Mouse (Mus musculus): Measurements from ENCODE around the gene Gm38392. TPM values are rescaled to one million over a fixed set of nuclear protein-coding genes. Genes with fewer than 3 reads are reported as not detected.
A peak's percentile ranks its signal among the peaks of the same experiment; 100 is the strongest.
"Not testable (repeated sequence)": the region's sequence is repeated elsewhere in the genome, so short reads cannot be mapped to it uniquely, and the experiment has no call there.

The Gm38392 gene
- polyA plus RNA-seq, 1 experiment from 2014 or later: 1.4 TPM

GRCm38 (mm10) chr3:88299172-88299571, 12.2 kb upstream of the Gm38392 start:
- Histone ChIP-seq H3K9me3 (ENCODE audit: control insufficient read depth, low read length) (no peaks in the 10 kb centered on the region), H3K9ac (ENCODE audit: low read depth, low read length) (no peak overlapping the region), H3K4me2 (peak overlapping the region; percentile 80), H3K27me3 (replicated peaks; ENCODE audit: control insufficient read depth, insufficient read depth, low read length) (no peaks in the 10 kb centered on the region), H3K27ac (ENCODE audit: low read depth, low read length) (no peak overlapping the region), H3K36me3 (ENCODE audit: control insufficient read depth, insufficient read depth, low read length) (peaks cover 41% of the 10 kb centered on the region), H3K4me3 (ENCODE audit: low read depth, low read length) (peak overlapping the region; percentile 81; the same call in 1 of the 2 replicates), H3K4me1 (replicated peaks; ENCODE audit: control insufficient read depth, insufficient read depth, low read length) (peaks cover 17% of the 10 kb centered on the region)
- ATAC-seq (replicated peaks; ENCODE audit: low FRiP score) (no peak), DNase-seq (ENCODE audit: low spot score) (no peak)
- 45% methylated on average over 1 of the region's 1 CpGs for WGBS

- H3K4me1 ChIP-seq (replicated peaks; ENCODE audit: control insufficient read depth, insufficient read depth, low read length): peaks cover 17% of the 10 kb centered on the region
- peak overlapping the region; percentile 92 for H3K9ac ChIP-seq (ENCODE audit: low read depth, low read length)
- H3K36me3 ChIP-seq (ENCODE audit: control insufficient read depth, insufficient read depth, low read length): peaks cover 27% of the 10 kb centered on the region
- DNase-seq (ENCODE audit: low spot score) (no peak), ATAC-seq (replicated peaks; ENCODE audit: low FRiP score) (no peak)
- H3K27me3 ChIP-seq (replicated peaks; ENCODE audit: control insufficient read depth, insufficient read depth, low read length): no peaks in the 10 kb centered on the region
- peak overlapping the region; percentile 80 for H3K4me2 ChIP-seq
- H3K27ac ChIP-seq (ENCODE audit: low read depth, low read length): peak overlapping the region; percentile 88
- 0% methylated on average over 30 of the region's 30 CpGs for WGBS
- no peaks in the 10 kb centered on the region for H3K9me3 ChIP-seq (ENCODE audit: control insufficient read depth, low read length)
- peak overlapping the region; percentile 81 for H3K4me3 ChIP-seq (ENCODE audit: low read depth, low read length)
Observed at GRCm38 (mm10) chr3:88297321-88297851, 10.4 kb upstream of the Gm38392 start.

- Histone ChIP-seq H3K36me3 (ENCODE audit: control insufficient read depth, insufficient read depth, low read length) (peaks cover 23% of the 10 kb centered on the region), H3K27ac (ENCODE audit: low read depth, low read length) (peak within 1 kb of the TSS; percentile 88), H3K27me3 (replicated peaks; ENCODE audit: control insufficient read depth, insufficient read depth, low read length) (no peaks in the 10 kb centered on the region), H3K9ac (ENCODE audit: low read depth, low read length) (peak within 1 kb of the TSS; percentile 92), H3K9me3 (ENCODE audit: control insufficient read depth, low read length) (no peaks in the 10 kb centered on the region), H3K4me3 (ENCODE audit: low read depth, low read length) (peak within 1 kb of the TSS; percentile 81), H3K4me2 (peak within 1 kb of the TSS; percentile 80), H3K4me1 (replicated peaks; ENCODE audit: control insufficient read depth, insufficient read depth, low read length) (peaks cover 17% of the 10 kb centered on the region)
- ATAC-seq (replicated peaks; ENCODE audit: low FRiP score) (peak; percentile 99), DNase-seq (ENCODE audit: low spot score) (peak; percentile 90)
- under 1% methylated on average over 44 of the region's 44 CpGs for WGBS
Observed at GRCm38 (mm10) chr3:88296561-88297318, 9.7 kb upstream of the Gm38392 start, which contains the start of the genes Tsacc and Cct3. Gene Tsacc, minus strand, starts transcription at chr3:88296999. Gene Cct3, plus strand, starts transcription at chr3:88297116.

- H3K4me2 ChIP-seq: peak overlapping the region; percentile 67
- WGBS: 2% methylated on average over 12 of the region's 12 CpGs
- ATAC-seq (replicated peaks; ENCODE audit: low FRiP score): 0 out of 2 replicates have a peak, but pooled peaks have one; percentile 11
- peak overlapping the region; percentile 88 for H3K27ac ChIP-seq (ENCODE audit: low read depth, low read length)
- peak overlapping the region; percentile 81 for H3K4me3 ChIP-seq (ENCODE audit: low read depth, low read length)
- peaks cover 17% of the 10 kb centered on the region for H3K4me1 ChIP-seq (replicated peaks; ENCODE audit: control insufficient read depth, insufficient read depth, low read length)
- no peaks in the 10 kb centered on the region for H3K27me3 ChIP-seq (replicated peaks; ENCODE audit: control insufficient read depth, insufficient read depth, low read length)
- H3K36me3 ChIP-seq (ENCODE audit: control insufficient read depth, insufficient read depth, low read length): peaks cover 20% of the 10 kb centered on the region
- H3K9me3 ChIP-seq (ENCODE audit: control insufficient read depth, low read length): no peaks in the 10 kb centered on the region
- no peak for DNase-seq (ENCODE audit: low spot score)
- H3K9ac ChIP-seq (ENCODE audit: low read depth, low read length): peak overlapping the region; percentile 92
Observed at GRCm38 (mm10) chr3:88296110-88296560, 9.1 kb upstream of the Gm38392 start.

GRCm38 (mm10) chr3:88295272-88295671, 8.3 kb upstream of the Gm38392 start:
- not testable (repeated sequence) for H3K9ac ChIP-seq (ENCODE audit: low read depth, low read length); H3K27me3 ChIP-seq (replicated peaks; ENCODE audit: control insufficient read depth, insufficient read depth, low read length); DNase-seq (ENCODE audit: low spot score); H3K9me3 ChIP-seq (ENCODE audit: control insufficient read depth, low read length); ATAC-seq (replicated peaks; ENCODE audit: low FRiP score); H3K27ac ChIP-seq (ENCODE audit: low read depth, low read length)
- Histone ChIP-seq H3K4me2 (peak overlapping the region; percentile 67), H3K4me1 (replicated peaks; ENCODE audit: control insufficient read depth, insufficient read depth, low read length) (peaks cover 17% of the 10 kb centered on the region), H3K4me3 (ENCODE audit: low read depth, low read length) (peak overlapping the region; percentile 81; the same call in 1 of the 2 replicates), H3K36me3 (ENCODE audit: control insufficient read depth, insufficient read depth, low read length) (peaks cover 11% of the 10 kb centered on the region; the same call in 1 of the 2 replicates)
- 71% methylated on average over 1 of the region's 1 CpGs for WGBS

GRCm38 (mm10) chr3:88291970-88292369, 5.0 kb upstream of the Gm38392 start:
- 61% methylated on average over 4 of the region's 4 CpGs for WGBS
- no peak overlapping the region for H3K27ac ChIP-seq (ENCODE audit: low read depth, low read length)
- ATAC-seq (replicated peaks; ENCODE audit: low FRiP score): no peak
- no peaks in the 10 kb centered on the region for H3K9me3 ChIP-seq (ENCODE audit: control insufficient read depth, low read length)
- DNase-seq (ENCODE audit: low spot score): no peak
- no peaks in the 10 kb centered on the region; the same call in 1 of the 2 replicates for H3K36me3 ChIP-seq (ENCODE audit: control insufficient read depth, insufficient read depth, low read length)
- no peaks in the 10 kb centered on the region for H3K27me3 ChIP-seq (replicated peaks; ENCODE audit: control insufficient read depth, insufficient read depth, low read length)
- H3K4me3 ChIP-seq (ENCODE audit: low read depth, low read length): no peak overlapping the region
- 0 out of 2 replicates have a peak, but pooled peaks cover 3% of the 10 kb centered on the region for H3K4me1 ChIP-seq (replicated peaks; ENCODE audit: control insufficient read depth, insufficient read depth, low read length)
- H3K4me2 ChIP-seq: no peak overlapping the region
- H3K9ac ChIP-seq (ENCODE audit: low read depth, low read length): no peak overlapping the region

GRCm38 (mm10) chr3:88288133-88288713, 1.2 kb upstream of the Gm38392 start:
- H3K9ac ChIP-seq (ENCODE audit: low read depth, low read length); H3K36me3 ChIP-seq (ENCODE audit: control insufficient read depth, insufficient read depth, low read length); ATAC-seq (replicated peaks; ENCODE audit: low FRiP score); H3K4me2 ChIP-seq; H3K27me3 ChIP-seq (replicated peaks; ENCODE audit: control insufficient read depth, insufficient read depth, low read length); H3K27ac ChIP-seq (ENCODE audit: low read depth, low read length); H3K4me1 ChIP-seq (replicated peaks; ENCODE audit: control insufficient read depth, insufficient read depth, low read length); H3K9me3 ChIP-seq (ENCODE audit: control insufficient read depth, low read length); H3K4me3 ChIP-seq (ENCODE audit: low read depth, low read length); DNase-seq (ENCODE audit: low spot score): not testable (repeated sequence)
- WGBS: 69% methylated on average over 8 of the region's 10 CpGs

GRCm38 (mm10) chr3:88285565-88285895, 1.5 kb downstream of the Gm38392 start:
- H3K4me2 ChIP-seq; H3K27me3 ChIP-seq (replicated peaks; ENCODE audit: control insufficient read depth, insufficient read depth, low read length); H3K36me3 ChIP-seq (ENCODE audit: control insufficient read depth, insufficient read depth, low read length); DNase-seq (ENCODE audit: low spot score); ATAC-seq (replicated peaks; ENCODE audit: low FRiP score); H3K4me3 ChIP-seq (ENCODE audit: low read depth, low read length); H3K9me3 ChIP-seq (ENCODE audit: control insufficient read depth, low read length); H3K4me1 ChIP-seq (replicated peaks; ENCODE audit: control insufficient read depth, insufficient read depth, low read length); H3K27ac ChIP-seq (ENCODE audit: low read depth, low read length); H3K9ac ChIP-seq (ENCODE audit: low read depth, low read length): not testable (repeated sequence)
- no CpG with 5 or more reads among the region's 2 CpGs for WGBS

Data from liver, embryonic 11.5 days (tissue).